In the genomic region with DNA sequence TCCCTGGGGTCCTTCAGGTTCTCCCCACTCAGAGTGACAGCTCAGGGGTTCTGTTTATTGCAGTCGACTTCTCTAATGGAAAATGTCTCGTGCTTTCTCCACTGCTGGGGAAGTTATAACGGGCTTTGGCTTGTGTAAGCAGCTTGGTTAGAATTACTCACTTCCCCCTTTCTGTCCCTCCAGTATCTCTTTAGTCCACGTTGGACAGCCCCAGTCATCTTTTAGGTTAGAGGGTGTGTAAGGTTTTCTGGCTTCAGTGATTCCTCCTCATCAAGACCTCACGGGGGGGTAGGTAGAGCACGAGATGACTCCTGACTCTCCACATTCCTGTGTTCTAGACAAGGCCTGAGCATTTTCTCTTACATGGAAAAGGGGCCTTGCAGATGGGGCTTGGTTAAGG, we compare ENCODE assay signal across 15 mouse cellular contexts. TPM values are rescaled to one million over a fixed set of nuclear protein-coding genes. Genes with fewer than 3 reads are reported as not detected.
DNase-seq lines count a peak whose midpoint lies in the region; ATAC-seq lines count a peak whose summit lies in the region.
"Had no signal": no experiment of that assay in that cellular context is flagged by ENCODE, and none has a peak within 500 bp of the region (broad histone marks: within the 10 kb centered on the region; RNA-seq: fewer than 3 reads in every experiment).

No protein-coding gene starts in this region.

- ATAC-seq in megakaryocyte-erythroid progenitor cell, adult 5-6 weeks (replicated peaks; ENCODE audit: low FRiP score, low TSS enrichment, poor library complexity, severe bottlenecking) = no peak
- no peak for ATAC-seq in hindbrain, embryonic 14.5 days (ENCODE audit: low FRiP score)
- ATAC-seq in midbrain, embryonic 15.5 days (replicated peaks) = no peak
- ATAC-seq: midbrain, embryonic 13.5 days; Patski had no signal

- no peaks in the 10 kb centered on the region for H3K9me3 ChIP-seq in hindbrain, embryonic 14.5 days (ENCODE audit: control insufficient read depth, low read length)
- H3K9me3 ChIP-seq in midbrain, embryonic 15.5 days = no peaks in the 10 kb centered on the region
- H3K9me3 ChIP-seq: kidney, embryonic 15.5 days; limb, embryonic 13.5 days; midbrain, embryonic 13.5 days; neural tube, embryonic 15.5 days had no signal

- peak; percentile 13 for DNase-seq in kidney, adult 9 months
- no peak for DNase-seq in kidney, adult 8-10 months
- DNase-seq in testis, postnatal 10 days (ENCODE audit: low spot score) = peak; percentile 3
- no peak for DNase-seq in testis, postnatal 14 days (ENCODE audit: low spot score)
- DNase-seq in lung, postnatal 25 days (ENCODE audit: low spot score) = peak; percentile 50
- DNase-seq in hindbrain, embryonic 14.5 days (ENCODE audit: low spot score) = no peak
- DNase-seq: cerebellum, adult 11-12 months; right cerebral cortex, postnatal 14 days had no signal

- H3K9ac ChIP-seq in hindbrain, embryonic 14.5 days = no peak overlapping the region
- no peak overlapping the region for H3K9ac ChIP-seq in midbrain, embryonic 15.5 days
- H3K9ac ChIP-seq: kidney, embryonic 15.5 days; limb, embryonic 13.5 days; midbrain, embryonic 13.5 days; neural tube, embryonic 15.5 days had no signal

- H3K36me3 ChIP-seq in hindbrain, embryonic 14.5 days (replicated peaks; ENCODE audit: control insufficient read depth, insufficient read depth) = no peaks in the 10 kb centered on the region
- H3K36me3 ChIP-seq in midbrain, embryonic 15.5 days (replicated peaks) = no peaks in the 10 kb centered on the region
- H3K36me3 ChIP-seq: kidney, embryonic 15.5 days; limb, embryonic 13.5 days; midbrain, embryonic 13.5 days; neural tube, embryonic 15.5 days had no signal

- H3K4me1 ChIP-seq in hindbrain, embryonic 14.5 days (replicated peaks; ENCODE audit: control insufficient read depth, insufficient read depth, low read length) = no peaks in the 10 kb centered on the region
- H3K4me1 ChIP-seq in midbrain, embryonic 15.5 days = no peaks in the 10 kb centered on the region
- H3K4me1 ChIP-seq: kidney, embryonic 15.5 days; limb, embryonic 13.5 days; midbrain, embryonic 13.5 days; neural tube, embryonic 15.5 days had no signal

- H3K4me2 ChIP-seq in hindbrain, embryonic 14.5 days (replicated peaks) = no peak overlapping the region
- H3K4me2 ChIP-seq in midbrain, embryonic 15.5 days = no peak overlapping the region
- H3K4me2 ChIP-seq: kidney, embryonic 15.5 days; limb, embryonic 13.5 days; midbrain, embryonic 13.5 days; neural tube, embryonic 15.5 days had no signal

- no peak overlapping the region for H3K27ac ChIP-seq in hindbrain, embryonic 14.5 days
- H3K27ac ChIP-seq in midbrain, embryonic 15.5 days = no peak overlapping the region
- H3K27ac ChIP-seq: kidney, embryonic 15.5 days; limb, embryonic 13.5 days; midbrain, embryonic 13.5 days; neural tube, embryonic 15.5 days had no signal

- WGBS in hindbrain, embryonic 14.5 days = 84% methylated on average over 6 of the region's 6 CpGs
- 79% methylated on average over 6 of the region's 6 CpGs for WGBS in midbrain, embryonic 15.5 days

- H3K4me3 ChIP-seq in hindbrain, embryonic 14.5 days (replicated peaks; ENCODE audit: low read length) = no peak overlapping the region
- H3K4me3 ChIP-seq in midbrain, embryonic 15.5 days = no peak overlapping the region
- H3K4me3 ChIP-seq: kidney, embryonic 15.5 days; limb, embryonic 13.5 days; midbrain, embryonic 13.5 days; neural tube, embryonic 15.5 days had no signal

- H3K27me3 ChIP-seq in hindbrain, embryonic 14.5 days (ENCODE audit: control insufficient read depth, insufficient read depth, low read length) = no peaks in the 10 kb centered on the region
- no peaks in the 10 kb centered on the region for H3K27me3 ChIP-seq in midbrain, embryonic 15.5 days (replicated peaks)
- H3K27me3 ChIP-seq: kidney, embryonic 15.5 days; limb, embryonic 13.5 days; midbrain, embryonic 13.5 days; neural tube, embryonic 15.5 days had no signal

RNA-seq across cellular contexts. Expression of a gene that starts 11.5 kb away (rescaled TPM):
- not detected in 2 replicates for total RNA-seq in megakaryocyte-erythroid progenitor cell, adult 5-6 weeks (2014; fragmentation: Nextera tagmentation)
- total RNA-seq in megakaryocyte-erythroid progenitor cell, adult 5-6 weeks (2017) = not detected in 2 replicates
- polyA plus RNA-seq in hindbrain, embryonic 14.5 days (2014; fragmentation: Nextera tagmentation; extraction: Ambion mirVana) = 4.9 and 5.5 TPM in 2 replicates
- 3.9 and 4.5 TPM in 2 replicates for polyA plus RNA-seq in midbrain, embryonic 15.5 days (2015; fragmentation: Nextera tagmentation; extraction: Ambion mirVana)
- polyA plus RNA-seq: Patski had no signal

Comparison
In these comparisons a context has a peak if more than half of its experiments do, and no peak if none do; other contexts are left out.
1. DNase-seq: peak in kidney, adult 9 months (single experiment), testis, postnatal 10 days (single experiment) and lung, postnatal 25 days (single experiment); none in kidney, adult 8-10 months (0 of 2), testis, postnatal 14 days (single experiment) and hindbrain, embryonic 14.5 days (single experiment).